Mouse (Mus musculus): ENCODE data around the gene Pgs1.

- TF ChIP-seq CTCF (IDR thresholded peaks at IDR 0.05; ENCODE audit: insufficient read depth, low read depth, low read length), result peak; percentile 93
- TF ChIP-seq POLR2A (IDR thresholded peaks at IDR 0.05; ENCODE audit: insufficient read depth, low read depth, low read length), result no peak
Measured at GRCm38 (mm10) chr11:117969945-117970872, 15.9 kb upstream of the Pgs1 start, which contains the start of gene Socs3.

All from olfactory bulb, adult 2 months (tissue).